In genomic region chr7:96889061-96890034, GRCm38 (mm10) we compare ENCODE assay signal across 16 mouse cellular contexts.
DNase-seq lines count a peak whose midpoint lies in the region; ATAC-seq and TF ChIP-seq lines count a peak whose summit lies in the region.
"Had no signal": no experiment of that assay in that cellular context is flagged by ENCODE, and none has a peak within 500 bp of the region (broad histone marks: within the 10 kb centered on the region; RNA-seq: fewer than 3 reads in every experiment).

No protein-coding gene starts in this region.

- H3K4me3 ChIP-seq in hindbrain, embryonic 10.5 days = no peak overlapping the region
- H3K4me3 ChIP-seq in hindbrain, postnatal 0 days (ENCODE audit: low read length) = no peak overlapping the region
- no peak overlapping the region for H3K4me3 ChIP-seq in limb, embryonic 13.5 days
- H3K4me3 ChIP-seq: erythroblast, embryonic 14.5 days; heart, embryonic 15.5 days; stomach, embryonic 15.5 days had no signal

- no peaks in the 10 kb centered on the region for H3K9me3 ChIP-seq in hindbrain, embryonic 10.5 days
- no peaks in the 10 kb centered on the region for H3K9me3 ChIP-seq in hindbrain, postnatal 0 days (ENCODE audit: low read length)
- H3K9me3 ChIP-seq in limb, embryonic 13.5 days = no peaks in the 10 kb centered on the region
- H3K9me3 ChIP-seq: G1E; heart, embryonic 15.5 days; stomach, embryonic 15.5 days had no signal

- peaks cover 23% of the 10 kb centered on the region for H3K4me1 ChIP-seq in hindbrain, embryonic 10.5 days (replicated peaks)
- no peaks in the 10 kb centered on the region for H3K4me1 ChIP-seq in hindbrain, postnatal 0 days (ENCODE audit: insufficient read depth, low read length)
- peaks cover 27% of the 10 kb centered on the region for H3K4me1 ChIP-seq in limb, embryonic 13.5 days
- H3K4me1 ChIP-seq: heart, embryonic 15.5 days; stomach, embryonic 15.5 days had no signal

- no peak overlapping the region for H3K4me2 ChIP-seq in hindbrain, postnatal 0 days (ENCODE audit: low read depth, low read length)
- H3K4me2 ChIP-seq in limb, embryonic 13.5 days (replicated peaks) = no peak overlapping the region
- H3K4me2 ChIP-seq: heart, embryonic 15.5 days; liver, embryonic 11.5 days; stomach, embryonic 15.5 days had no signal

- no peak for ATAC-seq in hindbrain, postnatal 0 days
- peak; percentile 46; the same call in 1 of the 2 replicates for ATAC-seq in limb, embryonic 13.5 days (ENCODE audit: low FRiP score, low read depth)
- ATAC-seq: activated CD4-positive, CD25-positive, alpha-beta regulatory T cell, adult 4 months had no signal

- peaks cover 53% of the 10 kb centered on the region for H3K36me3 ChIP-seq in hindbrain, embryonic 10.5 days
- H3K36me3 ChIP-seq in hindbrain, postnatal 0 days (ENCODE audit: insufficient read depth, low read length) = 0 out of 2 replicates have a peak, but pooled peaks cover 2% of the 10 kb centered on the region
- peaks cover 46% of the 10 kb centered on the region for H3K36me3 ChIP-seq in limb, embryonic 13.5 days
- H3K36me3 ChIP-seq: G1E; heart, embryonic 15.5 days had no signal

- no peaks in the 10 kb centered on the region for H3K27me3 ChIP-seq in hindbrain, embryonic 10.5 days (ENCODE audit: insufficient read depth, poor library complexity, severe bottlenecking)
- H3K27me3 ChIP-seq in hindbrain, postnatal 0 days (ENCODE audit: insufficient read depth, low read length) = no peaks in the 10 kb centered on the region
- H3K27me3 ChIP-seq in limb, embryonic 13.5 days = no peaks in the 10 kb centered on the region; the same call in 1 of the 2 replicates
- H3K27me3 ChIP-seq: heart, embryonic 15.5 days; stomach, embryonic 15.5 days had no signal

- H3K9ac ChIP-seq in hindbrain, postnatal 0 days (replicated peaks; ENCODE audit: low read length) = no peak overlapping the region
- H3K9ac ChIP-seq in limb, embryonic 13.5 days = no peak overlapping the region
- H3K9ac ChIP-seq: heart, embryonic 15.5 days; stomach, embryonic 15.5 days had no signal

- 91% methylated on average over 18 of the region's 18 CpGs for WGBS in hindbrain, embryonic 10.5 days
- WGBS in hindbrain, postnatal 0 days = 78% methylated on average over 18 of the region's 18 CpGs
- WGBS in limb, embryonic 13.5 days = 73% methylated on average over 18 of the region's 18 CpGs

- no peak for DNase-seq in hindbrain, embryonic 10.5 days (ENCODE audit: low spot score)
- DNase-seq in hindbrain, postnatal 0 days (ENCODE audit: low spot score) = no peak
- peak; percentile 40 for DNase-seq in adrenal gland, postnatal 25 days
- peak; percentile 37 for DNase-seq in kidney, adult 9 months
- DNase-seq in right cerebral cortex, adult 18-20 months = no peak
- DNase-seq in left cerebral cortex, adult 18-20 months (ENCODE audit: low spot score in 2 of 2) = no peak
- DNase-seq in layer of hippocampus, adult 18-20 months (ENCODE audit: low spot score in 2 of 2) = no peak
- DNase-seq: gastrocnemius, postnatal 25 days; lung, postnatal 36 days had no signal

- TF ChIP-seq CTCF in hindbrain, postnatal 0 days (IDR thresholded peaks at IDR 0.05; ENCODE audit: low read depth) = no peak

- H3K27ac ChIP-seq in hindbrain, embryonic 10.5 days = peak overlapping the region; percentile 71
- no peak overlapping the region for H3K27ac ChIP-seq in hindbrain, postnatal 0 days
- H3K27ac ChIP-seq in limb, embryonic 13.5 days = peak overlapping the region; percentile 56; the same call in 1 of the 2 replicates
- H3K27ac ChIP-seq: heart, embryonic 15.5 days; stomach, embryonic 15.5 days had no signal

Comparison
In these comparisons a context has a peak if more than half of its experiments do, and no peak if none do; other contexts are left out.
1. DNase-seq: peak in adrenal gland, postnatal 25 days (single experiment) and kidney, adult 9 months (single experiment); none in hindbrain, embryonic 10.5 days (single experiment), hindbrain, postnatal 0 days (single experiment), right cerebral cortex, adult 18-20 months (single experiment), left cerebral cortex, adult 18-20 months (0 of 2) and layer of hippocampus, adult 18-20 months (0 of 2).